Mouse (Mus musculus): ENCODE results near the gene Nfkb1. TPM values are rescaled to one million over a fixed set of nuclear protein-coding genes. Genes with fewer than 3 reads are reported as not detected.
A peak's percentile ranks its signal among the peaks of the same experiment; 100 is the strongest.

Gene Nfkb1
- polyA plus RNA-seq, 1 experiment from 2014 or later, result 10.5 TPM

GRCm38 (mm10) chr3:135661707-135662106, 29.6 kb downstream of the Nfkb1 start:
- Histone ChIP-seq H3K9ac (replicated peaks) (no peak overlapping the region), H3K4me1 (peaks cover 3% of the 10 kb centered on the region; the same call in 1 of the 2 replicates), H3K9me3 (no peaks in the 10 kb centered on the region), H3K4me3 (no peak overlapping the region), H3K4me2 (replicated peaks) (no peak overlapping the region), H3K27ac (replicated peaks) (no peak overlapping the region), H3K27me3 (no peaks in the 10 kb centered on the region), H3K36me3 (peaks cover 8% of the 10 kb centered on the region; the same call in 1 of the 2 replicates)
- WGBS, result 87% methylated on average over 9 of the region's 9 CpGs
- ATAC-seq (ENCODE audit: low FRiP score, low read depth), result no peak

- H3K4me1 ChIP-seq, result no peaks in the 10 kb centered on the region; the same call in 1 of the 2 replicates
- H3K27me3 ChIP-seq, result no peaks in the 10 kb centered on the region
- no peak overlapping the region for H3K9ac ChIP-seq (replicated peaks)
- no peak for ATAC-seq (ENCODE audit: low FRiP score, low read depth)
- H3K4me2 ChIP-seq (replicated peaks), result no peak overlapping the region
- H3K36me3 ChIP-seq, result 0 out of 2 replicates have a peak, but pooled peaks cover 3% of the 10 kb centered on the region
- H3K9me3 ChIP-seq, result no peaks in the 10 kb centered on the region
- 90% methylated on average over 7 of the region's 7 CpGs for WGBS
- H3K27ac ChIP-seq (replicated peaks), result no peak overlapping the region
- H3K4me3 ChIP-seq, result no peak overlapping the region
Observed at GRCm38 (mm10) chr3:135658540-135659097, 32.7 kb downstream of the Nfkb1 start.

- no peak overlapping the region for H3K4me2 ChIP-seq (replicated peaks)
- H3K27ac ChIP-seq (replicated peaks), result no peak overlapping the region
- H3K36me3 ChIP-seq, result peaks cover 6% of the 10 kb centered on the region; the same call in 1 of the 2 replicates
- ATAC-seq (ENCODE audit: low FRiP score, low read depth), result no peak
- H3K4me1 ChIP-seq, result no peaks in the 10 kb centered on the region
- WGBS, result 90% methylated on average over 4 of the region's 4 CpGs
- H3K9ac ChIP-seq (replicated peaks), result no peak overlapping the region
- H3K9me3 ChIP-seq, result no peaks in the 10 kb centered on the region
- H3K27me3 ChIP-seq, result no peaks in the 10 kb centered on the region
- H3K4me3 ChIP-seq, result no peak overlapping the region
Observed at GRCm38 (mm10) chr3:135656156-135656555, 35.2 kb downstream of the Nfkb1 start.

GRCm38 (mm10) chr3:135650773-135651555, 40.4 kb downstream of the Nfkb1 start:
- no peaks in the 10 kb centered on the region for H3K27me3 ChIP-seq

GRCm38 (mm10) chr3:135649809-135650208, 41.5 kb downstream of the Nfkb1 start:
- no peak overlapping the region for H3K27ac ChIP-seq (replicated peaks)
- peaks cover 10% of the 10 kb centered on the region for H3K36me3 ChIP-seq
- no peaks in the 10 kb centered on the region for H3K4me1 ChIP-seq
- H3K4me3 ChIP-seq, result no peak overlapping the region
- no peak overlapping the region for H3K9ac ChIP-seq (replicated peaks)
- ATAC-seq (ENCODE audit: low FRiP score, low read depth), result no peak
- no peaks in the 10 kb centered on the region for H3K27me3 ChIP-seq
- no peaks in the 10 kb centered on the region for H3K9me3 ChIP-seq
- WGBS, result 79% methylated on average over 10 of the region's 10 CpGs
- no peak overlapping the region for H3K4me2 ChIP-seq (replicated peaks)

More at GRCm38 (mm10) chr3:135650773-135651555, 40.4 kb downstream of the Nfkb1 start:
- ATAC-seq (ENCODE audit: low FRiP score, low read depth), result no peak
- H3K4me3 ChIP-seq, result no peak overlapping the region
- H3K9me3 ChIP-seq, result no peaks in the 10 kb centered on the region
- H3K4me1 ChIP-seq, result no peaks in the 10 kb centered on the region
- no peak overlapping the region for H3K9ac ChIP-seq (replicated peaks)
- H3K27ac ChIP-seq (replicated peaks), result no peak overlapping the region
- WGBS, result 78% methylated on average over 15 of the region's 15 CpGs
- no peak overlapping the region for H3K4me2 ChIP-seq (replicated peaks)
- H3K36me3 ChIP-seq, result peaks cover 9% of the 10 kb centered on the region

- no peaks in the 10 kb centered on the region for H3K4me1 ChIP-seq
- H3K9ac ChIP-seq (replicated peaks), result no peak overlapping the region
- H3K36me3 ChIP-seq, result peaks cover 9% of the 10 kb centered on the region
- H3K27me3 ChIP-seq, result no peaks in the 10 kb centered on the region
- no peak overlapping the region for H3K4me2 ChIP-seq (replicated peaks)
- no peaks in the 10 kb centered on the region for H3K9me3 ChIP-seq
- no peak overlapping the region for H3K27ac ChIP-seq (replicated peaks)
- no peak overlapping the region for H3K4me3 ChIP-seq
- WGBS, result 94% methylated on average over 8 of the region's 8 CpGs
- ATAC-seq (ENCODE audit: low FRiP score, low read depth), result no peak
Observed at GRCm38 (mm10) chr3:135648501-135648900, 42.8 kb downstream of the Nfkb1 start.

GRCm38 (mm10) chr3:135646622-135647021, 44.7 kb downstream of the Nfkb1 start:
- ATAC-seq (ENCODE audit: low FRiP score, low read depth), result no peak
- no peak overlapping the region for H3K9ac ChIP-seq (replicated peaks)

GRCm38 (mm10) chr3:135644971-135645370, 46.4 kb downstream of the Nfkb1 start:
- 89% methylated on average over 3 of the region's 3 CpGs for WGBS
- no peak overlapping the region for H3K9ac ChIP-seq (replicated peaks)
- H3K36me3 ChIP-seq, result peaks cover 5% of the 10 kb centered on the region
- no peak overlapping the region for H3K4me3 ChIP-seq
- no peak overlapping the region for H3K4me2 ChIP-seq (replicated peaks)
- H3K9me3 ChIP-seq, result no peaks in the 10 kb centered on the region
- ATAC-seq (ENCODE audit: low FRiP score, low read depth), result no peak
- no peaks in the 10 kb centered on the region for H3K4me1 ChIP-seq
- no peak overlapping the region for H3K27ac ChIP-seq (replicated peaks)
- H3K27me3 ChIP-seq, result no peaks in the 10 kb centered on the region

More at GRCm38 (mm10) chr3:135646622-135647021, 44.7 kb downstream of the Nfkb1 start:
- Histone ChIP-seq H3K36me3 (peaks cover 4% of the 10 kb centered on the region), H3K4me2 (replicated peaks) (no peak overlapping the region), H3K4me1 (no peaks in the 10 kb centered on the region), H3K4me3 (no peak overlapping the region), H3K9me3 (no peaks in the 10 kb centered on the region), H3K27me3 (no peaks in the 10 kb centered on the region), H3K27ac (replicated peaks) (no peak overlapping the region)
- WGBS, result 94% methylated on average over 1 of the region's 1 CpGs

GRCm38 (mm10) chr3:135641623-135641915, 49.8 kb downstream of the Nfkb1 start:
- Histone ChIP-seq H3K9me3 (no peaks in the 10 kb centered on the region), H3K4me2 (replicated peaks) (no peak overlapping the region), H3K4me3 (no peak overlapping the region), H3K9ac (replicated peaks) (no peak overlapping the region), H3K36me3 (peaks cover 7% of the 10 kb centered on the region; the same call in 1 of the 2 replicates), H3K4me1 (peaks cover 4% of the 10 kb centered on the region; the same call in 1 of the 2 replicates), H3K27ac (replicated peaks) (no peak overlapping the region), H3K27me3 (no peaks in the 10 kb centered on the region)
- WGBS, result 97% methylated on average over 4 of the region's 4 CpGs
- ATAC-seq (ENCODE audit: low FRiP score, low read depth), result no peak

- Histone ChIP-seq H3K27ac (replicated peaks) (no peak overlapping the region), H3K9me3 (no peaks in the 10 kb centered on the region), H3K4me2 (replicated peaks) (no peak overlapping the region), H3K4me3 (no peak overlapping the region), H3K4me1 (peaks cover 4% of the 10 kb centered on the region; the same call in 1 of the 2 replicates), H3K9ac (replicated peaks) (no peak overlapping the region), H3K27me3 (no peaks in the 10 kb centered on the region), H3K36me3 (peaks cover 5% of the 10 kb centered on the region; the same call in 1 of the 2 replicates)
- WGBS, result 96% methylated on average over 16 of the region's 16 CpGs
- no peak for ATAC-seq (ENCODE audit: low FRiP score, low read depth)
Observed at GRCm38 (mm10) chr3:135640856-135641622, 50.3 kb downstream of the Nfkb1 start.

GRCm38 (mm10) chr3:135640203-135640602, 51.1 kb downstream of the Nfkb1 start:
- no peak for ATAC-seq (ENCODE audit: low FRiP score, low read depth)
- peaks cover 4% of the 10 kb centered on the region; the same call in 1 of the 2 replicates for H3K4me1 ChIP-seq
- no peaks in the 10 kb centered on the region for H3K9me3 ChIP-seq
- no peak overlapping the region for H3K9ac ChIP-seq (replicated peaks)
- no peaks in the 10 kb centered on the region for H3K27me3 ChIP-seq
- no peak overlapping the region for H3K27ac ChIP-seq (replicated peaks)
- H3K36me3 ChIP-seq, result 0 out of 2 replicates have a peak, but pooled peaks cover 3% of the 10 kb centered on the region
- WGBS, result 97% methylated on average over 5 of the region's 5 CpGs
- no peak overlapping the region for H3K4me3 ChIP-seq
- H3K4me2 ChIP-seq (replicated peaks), result no peak overlapping the region

- Histone ChIP-seq H3K27ac (replicated peaks) (no peak overlapping the region), H3K36me3 (0 out of 2 replicates have a peak, but pooled peaks cover 3% of the 10 kb centered on the region), H3K27me3 (no peaks in the 10 kb centered on the region), H3K9ac (replicated peaks) (no peak overlapping the region), H3K4me1 (peaks cover 4% of the 10 kb centered on the region; the same call in 1 of the 2 replicates), H3K4me3 (no peak overlapping the region), H3K4me2 (replicated peaks) (no peak overlapping the region), H3K9me3 (no peaks in the 10 kb centered on the region)
- 82% methylated on average over 5 of the region's 5 CpGs for WGBS
- ATAC-seq (ENCODE audit: low FRiP score, low read depth), result peak; percentile 19; the same call in 1 of the 2 replicates
Observed at GRCm38 (mm10) chr3:135637592-135637991, 53.8 kb downstream of the Nfkb1 start.

Measured in midbrain, embryonic 12.5 days (tissue).